Mouse (Mus musculus): ENCODE data around the gene Myo16.

GRCm38 (mm10) chr8:10568448-10568847 is 414.7 kb downstream of the Myo16 start:
- TF ChIP-seq POLR2A (IDR thresholded peaks at IDR 0.05; ENCODE audit: low read depth, low read length) (no peak), CTCF (IDR thresholded peaks at IDR 0.05; ENCODE audit: borderline replicate concordance, insufficient read depth, low read length) (no peak)
